Mouse (Mus musculus): Measurements from ENCODE around the gene Naa80. TPM values are rescaled to one million over a fixed set of nuclear protein-coding genes. Genes with fewer than 3 reads are reported as not detected.
A peak's percentile ranks its signal among the peaks of the same experiment; 100 is the strongest.

Naa80 gene
- total RNA-seq, 1 experiment = 7.3 TPM

DNA sequence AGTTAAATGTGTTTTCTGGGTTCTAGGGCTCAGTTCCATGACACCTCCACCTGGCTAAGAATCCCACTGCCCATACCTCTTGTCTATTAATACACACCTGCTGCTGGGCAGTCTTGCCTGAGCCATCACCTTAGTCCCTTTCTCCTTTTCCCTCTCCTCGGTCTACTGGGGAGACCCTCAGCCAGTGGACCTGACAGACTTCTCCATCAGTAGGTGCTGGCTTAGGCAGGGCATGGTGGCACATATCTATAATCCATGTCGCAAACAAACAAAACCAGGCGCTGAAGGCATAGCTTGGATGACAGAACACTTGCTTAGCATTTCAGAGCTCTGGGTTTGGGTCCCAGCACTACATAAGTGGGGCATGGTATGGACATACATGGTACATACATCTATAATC lies 40.0 kb upstream of the Naa80 start:
- no peak for TF ChIP-seq CHD2 (IDR thresholded peaks at IDR 0.05; ENCODE audit: low read depth, low read length)
- Histone ChIP-seq H3K36me3 (ENCODE audit: control insufficient read depth, insufficient read depth, low read length, poor library complexity, severe bottlenecking) (peaks cover 22% of the 10 kb centered on the region), H3K9me3 (ENCODE audit: control insufficient read depth, insufficient read depth, low read depth, low read length) (no peaks in the 10 kb centered on the region), H3K27ac (ENCODE audit: insufficient read depth, low read depth, low read length, poor library complexity, severe bottlenecking) (no peak overlapping the region), H3K4me3 (ENCODE audit: insufficient read depth in 1 of 2, low read depth in 1 of 2, low read length in 2 of 2, poor library complexity in 1 of 2, severe bottlenecking in 1 of 2) (no peak overlapping the region), H3K4me1 (ENCODE audit: control insufficient read depth in 2 of 2, insufficient read depth in 2 of 2, low read length in 2 of 2, poor library complexity in 1 of 2) (peaks cover 4 to 17% of the 10 kb centered on the region in 2 experiments; a peak in 3 of 4 replicates), H3K9ac (ENCODE audit: insufficient read depth, low read depth, low read length, poor library complexity, severe bottlenecking) (no peak overlapping the region)
- DNase-seq (ENCODE audit: low read depth, low spot score) = no peak
- in situ Hi-C loops (cut with MboI; ENCODE audit: low sequenced_read_pairs in 2 of 2, unreplicated experiment in 2 of 2) = no loop called here

DNA sequence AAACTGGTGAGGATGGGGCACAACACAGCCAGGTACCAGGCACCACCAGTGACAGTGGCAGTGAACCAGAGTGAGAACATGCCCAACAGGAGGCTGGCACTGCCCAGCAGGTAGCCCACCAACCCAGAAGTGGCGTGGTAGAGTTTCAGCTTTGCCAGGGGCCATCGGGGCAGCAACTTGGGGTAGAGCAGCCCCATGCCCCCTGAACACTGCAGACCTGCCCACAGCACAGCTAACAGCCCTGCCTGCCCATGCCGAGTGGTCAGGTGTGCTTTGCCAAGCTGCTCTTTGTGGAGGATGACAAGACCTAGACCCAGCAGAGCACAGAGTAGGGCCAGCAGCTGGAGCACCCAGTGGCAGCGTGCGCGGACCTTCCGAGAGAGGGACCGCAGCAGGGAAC lies 38.7 kb upstream of the Naa80 start:
- Histone ChIP-seq H3K4me1 (ENCODE audit: control insufficient read depth in 2 of 2, insufficient read depth in 2 of 2, low read length in 2 of 2, poor library complexity in 1 of 2) (peaks cover 4 to 19% of the 10 kb centered on the region in 2 experiments; a peak in 3 of 4 replicates), H3K9me3 (ENCODE audit: control insufficient read depth, insufficient read depth, low read depth, low read length) (no peaks in the 10 kb centered on the region), H3K4me3 (ENCODE audit: insufficient read depth in 1 of 2, low read depth in 1 of 2, low read length in 2 of 2, poor library complexity in 1 of 2, severe bottlenecking in 1 of 2) (no peak overlapping the region), H3K36me3 (ENCODE audit: control insufficient read depth, insufficient read depth, low read length, poor library complexity, severe bottlenecking) (peaks cover 28% of the 10 kb centered on the region), H3K9ac (ENCODE audit: insufficient read depth, low read depth, low read length, poor library complexity, severe bottlenecking) (no peak overlapping the region), H3K27ac (ENCODE audit: insufficient read depth, low read depth, low read length, poor library complexity, severe bottlenecking) (no peak overlapping the region)
- no peak for DNase-seq (ENCODE audit: low read depth, low spot score)
- in situ Hi-C loops (cut with MboI; ENCODE audit: low sequenced_read_pairs in 2 of 2, unreplicated experiment in 2 of 2) = no loop called here
- TF ChIP-seq ZC3H11A (IDR thresholded peaks at IDR 0.05; ENCODE audit: borderline replicate concordance, low read depth, low read length) (no peak), ZNF384 (IDR thresholded peaks at IDR 0.05; ENCODE audit: low read depth, low read length) (no peak), MAFK (IDR thresholded peaks at IDR 0.05; ENCODE audit: insufficient read depth, low read depth, low read length) (no peak), HCFC1 (IDR thresholded peaks at IDR 0.05; ENCODE audit: borderline replicate concordance, insufficient read depth, low read length) (no peak), CHD2 (IDR thresholded peaks at IDR 0.05; ENCODE audit: low read depth, low read length) (no peak)

DNA sequence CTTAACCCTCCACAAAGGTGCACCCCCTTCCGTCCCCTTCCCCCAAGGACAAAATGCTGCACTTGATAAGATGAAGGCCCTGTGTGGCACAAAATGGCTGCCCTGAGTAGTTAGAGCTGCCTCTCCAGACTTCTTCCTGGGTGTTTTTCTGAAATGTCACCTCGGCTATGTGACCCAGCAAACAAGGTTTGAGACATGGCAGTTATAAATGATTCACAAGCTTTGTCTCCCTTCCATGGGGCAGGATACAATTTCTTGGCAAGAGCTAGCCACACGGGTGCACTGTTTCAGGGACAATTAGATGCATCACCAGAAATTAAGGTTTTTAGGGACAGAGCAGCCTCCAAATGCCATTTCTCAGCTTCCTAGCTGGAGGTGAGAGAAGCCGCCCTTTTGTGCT lies 38.3 kb upstream of the Naa80 start:
- H3K9ac ChIP-seq (ENCODE audit: insufficient read depth, low read depth, low read length, poor library complexity, severe bottlenecking) = no peak overlapping the region
- H3K36me3 ChIP-seq (ENCODE audit: control insufficient read depth, insufficient read depth, low read length, poor library complexity, severe bottlenecking) = peaks cover 28% of the 10 kb centered on the region
- H3K27ac ChIP-seq (ENCODE audit: insufficient read depth, low read depth, low read length, poor library complexity, severe bottlenecking) = no peak overlapping the region
- peaks cover 3 to 19% of the 10 kb centered on the region in 2 experiments; a peak in 3 of 4 replicates for H3K4me1 ChIP-seq (ENCODE audit: control insufficient read depth in 2 of 2, insufficient read depth in 2 of 2, low read length in 2 of 2, poor library complexity in 1 of 2)
- in situ Hi-C loops (cut with MboI; ENCODE audit: low sequenced_read_pairs in 2 of 2, unreplicated experiment in 2 of 2) = no loop called here
- DNase-seq (ENCODE audit: low read depth, low spot score) = no peak
- H3K4me3 ChIP-seq (ENCODE audit: insufficient read depth in 1 of 2, low read depth in 1 of 2, low read length in 2 of 2, poor library complexity in 1 of 2, severe bottlenecking in 1 of 2) = no peak overlapping the region
- H3K9me3 ChIP-seq (ENCODE audit: control insufficient read depth, insufficient read depth, low read depth, low read length) = no peaks in the 10 kb centered on the region
- no peak for TF ChIP-seq HCFC1 (IDR thresholded peaks at IDR 0.05; ENCODE audit: borderline replicate concordance, insufficient read depth, low read length)
- no peak for TF ChIP-seq ZNF384 (IDR thresholded peaks at IDR 0.05; ENCODE audit: low read depth, low read length)
- TF ChIP-seq MAFK (IDR thresholded peaks at IDR 0.05; ENCODE audit: insufficient read depth, low read depth, low read length) = no peak
- no peak for TF ChIP-seq CHD2 (IDR thresholded peaks at IDR 0.05; ENCODE audit: low read depth, low read length)
- TF ChIP-seq ZC3H11A (IDR thresholded peaks at IDR 0.05; ENCODE audit: borderline replicate concordance, low read depth, low read length) = no peak

DNA sequence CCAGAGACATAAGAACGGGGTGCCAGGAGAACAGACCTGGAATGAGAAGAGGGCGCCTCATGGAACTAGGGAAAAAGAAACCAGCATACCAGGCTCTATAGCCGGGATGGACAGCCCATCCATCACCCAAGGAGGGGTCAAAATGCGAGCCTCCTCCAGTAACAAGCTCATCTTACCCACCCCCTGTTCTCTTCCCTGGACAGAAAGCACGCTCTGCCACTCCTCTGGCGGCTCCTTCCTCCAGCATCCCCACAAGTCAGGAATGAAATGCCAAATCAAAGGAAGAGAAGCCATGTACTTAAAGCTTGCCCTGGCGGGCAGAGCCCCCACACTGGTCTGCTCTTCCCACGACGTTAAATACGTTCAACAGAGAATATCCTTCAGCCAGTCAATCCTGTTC lies 37.7 kb upstream of the Naa80 start:
- H3K9ac ChIP-seq (ENCODE audit: insufficient read depth, low read depth, low read length, poor library complexity, severe bottlenecking) = no peak overlapping the region
- no peak for DNase-seq (ENCODE audit: low read depth, low spot score)
- no peak overlapping the region for H3K27ac ChIP-seq (ENCODE audit: insufficient read depth, low read depth, low read length, poor library complexity, severe bottlenecking)
- H3K4me3 ChIP-seq (ENCODE audit: insufficient read depth in 1 of 2, low read depth in 1 of 2, low read length in 2 of 2, poor library complexity in 1 of 2, severe bottlenecking in 1 of 2) = peak overlapping the region; percentile 80 to 93
- H3K4me1 ChIP-seq (ENCODE audit: control insufficient read depth in 2 of 2, insufficient read depth in 2 of 2, low read length in 2 of 2, poor library complexity in 1 of 2) = peaks cover 0 to 15% of the 10 kb centered on the region in 2 experiments; a peak in 3 of 4 replicates
- H3K36me3 ChIP-seq (ENCODE audit: control insufficient read depth, insufficient read depth, low read length, poor library complexity, severe bottlenecking) = peaks cover 28% of the 10 kb centered on the region
- H3K9me3 ChIP-seq (ENCODE audit: control insufficient read depth, insufficient read depth, low read depth, low read length) = no peaks in the 10 kb centered on the region
- no peak for TF ChIP-seq ZNF384 (IDR thresholded peaks at IDR 0.05; ENCODE audit: low read depth, low read length)
- no peak for TF ChIP-seq CHD2 (IDR thresholded peaks at IDR 0.05; ENCODE audit: low read depth, low read length)
- TF ChIP-seq ZC3H11A (IDR thresholded peaks at IDR 0.05; ENCODE audit: borderline replicate concordance, low read depth, low read length) = no peak
- TF ChIP-seq HCFC1 (IDR thresholded peaks at IDR 0.05; ENCODE audit: borderline replicate concordance, insufficient read depth, low read length) = no peak
- TF ChIP-seq MAFK (IDR thresholded peaks at IDR 0.05; ENCODE audit: insufficient read depth, low read depth, low read length) = no peak
- in situ Hi-C loops (cut with MboI; ENCODE audit: low sequenced_read_pairs in 2 of 2, unreplicated experiment in 2 of 2) = no loop called here

Measured in ES-E14 (cell line).